Mouse (Mus musculus): ENCODE measurements at regions not wholly inside any gene's neighbourhood (a gene's known extent, or its start where the extent isn't known, plus 50 kb on each side); places are given as distances from the start of the nearest gene placed in this dataset.

DNA sequence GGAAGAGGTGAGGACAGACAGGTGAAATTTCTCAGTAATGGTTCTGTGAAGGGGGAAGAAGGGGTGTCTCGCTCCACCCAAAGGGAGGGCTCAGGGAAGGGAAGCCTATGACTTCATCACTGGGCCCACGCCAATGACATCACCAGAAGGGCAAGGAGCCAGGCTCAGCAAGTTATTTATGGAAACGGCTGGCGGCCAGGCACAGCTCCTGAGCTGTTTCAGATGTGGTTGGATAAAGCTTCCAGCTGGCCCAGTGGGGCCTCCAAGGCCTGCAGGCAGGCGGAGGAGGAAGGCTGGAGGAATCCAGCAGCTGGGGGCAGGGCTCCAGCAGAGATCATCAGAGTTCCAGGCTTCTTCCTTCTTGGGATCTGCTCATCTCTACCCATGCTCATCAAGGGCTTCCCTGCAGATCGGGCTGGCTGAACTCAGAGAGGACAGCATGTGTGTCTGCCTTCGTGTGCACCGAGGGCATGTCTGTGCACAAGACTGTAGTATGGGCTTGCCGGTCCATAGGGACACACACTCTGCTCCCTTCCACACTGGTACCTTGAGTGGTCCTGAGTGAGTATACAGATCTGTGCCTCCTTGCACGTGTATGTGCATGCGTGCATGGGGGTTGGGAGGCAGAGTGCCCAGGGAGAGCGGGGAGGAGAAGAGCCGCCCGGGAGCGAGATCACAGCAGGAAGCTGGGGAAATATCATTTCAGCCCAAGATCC is 131.6 kb upstream of the Sdk2 start:
- Histone ChIP-seq H3K4me1 (ENCODE audit: control insufficient read depth, insufficient read depth, low read length) (peaks cover 38% of the 10 kb centered on the region), H3K27me3 (ENCODE audit: control insufficient read depth, insufficient read depth, low read length) (no peaks in the 10 kb centered on the region), H3K36me3 (ENCODE audit: control insufficient read depth, insufficient read depth, low read length) (no peaks in the 10 kb centered on the region), H3K4me2 (replicated peaks; ENCODE audit: low read depth, low read length, severe bottlenecking) (peak overlapping the region; percentile 24), H3K4me3 (replicated peaks; ENCODE audit: low read length) (no peak overlapping the region), H3K27ac (replicated peaks; ENCODE audit: low read depth, low read length) (peak overlapping the region; percentile 63), H3K9ac (ENCODE audit: low read depth, low read length, severe bottlenecking) (no peak overlapping the region; the same call in 1 of the 2 replicates), H3K9me3 (ENCODE audit: control insufficient read depth, low read length) (no peaks in the 10 kb centered on the region)
- WGBS, result 23% methylated on average over 15 of the region's 15 CpGs
- no peak for TF ChIP-seq POLR2A (IDR thresholded peaks at IDR 0.05; ENCODE audit: borderline replicate concordance, extremely low read depth, insufficient read depth, insufficient read length)
- ATAC-seq (ENCODE audit: low FRiP score, low read depth), result peak; percentile 95
- DNase-seq (ENCODE audit: low spot score), result peak; percentile 97

GRCm38 (mm10) chr11:114195291-114195690 is 128.4 kb upstream of the Sdk2 start:
- no peak for TF ChIP-seq POLR2A (IDR thresholded peaks at IDR 0.05; ENCODE audit: borderline replicate concordance, extremely low read depth, insufficient read depth, insufficient read length)
- Histone ChIP-seq H3K27ac (replicated peaks; ENCODE audit: low read depth, low read length) (no peak overlapping the region), H3K9ac (ENCODE audit: low read depth, low read length, severe bottlenecking) (no peak overlapping the region), H3K9me3 (ENCODE audit: control insufficient read depth, low read length) (0 out of 2 replicates have a peak, but pooled peaks cover 4% of the 10 kb centered on the region), H3K36me3 (ENCODE audit: control insufficient read depth, insufficient read depth, low read length) (no peaks in the 10 kb centered on the region), H3K27me3 (ENCODE audit: control insufficient read depth, insufficient read depth, low read length) (no peaks in the 10 kb centered on the region), H3K4me2 (replicated peaks; ENCODE audit: low read depth, low read length, severe bottlenecking) (no peak overlapping the region), H3K4me3 (replicated peaks; ENCODE audit: low read length) (no peak overlapping the region), H3K4me1 (ENCODE audit: control insufficient read depth, insufficient read depth, low read length) (peaks cover 25% of the 10 kb centered on the region)
- 93% methylated on average over 2 of the region's 2 CpGs for WGBS
- no peak for ATAC-seq (ENCODE audit: low FRiP score, low read depth)
- no peak for DNase-seq (ENCODE audit: low spot score)

- Histone ChIP-seq H3K27me3 (ENCODE audit: control insufficient read depth, insufficient read depth, low read length) (no peaks in the 10 kb centered on the region), H3K4me3 (replicated peaks; ENCODE audit: low read length) (no peak overlapping the region), H3K27ac (replicated peaks; ENCODE audit: low read depth, low read length) (no peak overlapping the region), H3K9ac (ENCODE audit: low read depth, low read length, severe bottlenecking) (no peak overlapping the region), H3K4me1 (ENCODE audit: control insufficient read depth, insufficient read depth, low read length) (peaks cover 21% of the 10 kb centered on the region), H3K9me3 (ENCODE audit: control insufficient read depth, low read length) (0 out of 2 replicates have a peak, but pooled peaks cover 4% of the 10 kb centered on the region), H3K36me3 (ENCODE audit: control insufficient read depth, insufficient read depth, low read length) (no peaks in the 10 kb centered on the region), H3K4me2 (replicated peaks; ENCODE audit: low read depth, low read length, severe bottlenecking) (no peak overlapping the region)
- no peak for TF ChIP-seq POLR2A (IDR thresholded peaks at IDR 0.05; ENCODE audit: borderline replicate concordance, extremely low read depth, insufficient read depth, insufficient read length)
- 56% methylated on average over 16 of the region's 16 CpGs for WGBS
- no peak for ATAC-seq (ENCODE audit: low FRiP score, low read depth)
- no peak for DNase-seq (ENCODE audit: low spot score)
These were observed 127.3 kb upstream of the Sdk2 start for GRCm38 (mm10) chr11:114194055-114194706.

DNA sequence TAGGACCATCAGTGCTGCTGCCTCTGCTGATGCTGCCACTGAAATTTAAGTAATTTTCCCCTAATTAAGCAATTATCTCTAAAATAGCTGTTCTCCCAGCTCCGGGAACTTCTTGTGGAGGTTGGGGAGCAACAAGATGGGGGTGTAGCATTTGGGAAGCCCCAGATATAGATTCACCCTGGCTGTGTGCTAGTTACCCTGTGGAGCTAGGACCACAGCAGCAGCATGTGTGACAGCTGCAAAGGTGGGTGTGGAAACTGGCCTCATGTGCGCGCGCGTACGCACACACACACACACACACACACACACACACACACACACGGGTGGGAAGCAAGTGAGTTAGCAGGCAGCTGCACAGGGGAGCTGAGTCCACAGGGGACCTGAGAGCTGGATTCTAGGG is 126.2 kb upstream of the Sdk2 start:
- Histone ChIP-seq H3K9ac (ENCODE audit: low read depth, low read length, severe bottlenecking) (no peak overlapping the region), H3K27ac (replicated peaks; ENCODE audit: low read depth, low read length) (no peak overlapping the region), H3K4me1 (ENCODE audit: control insufficient read depth, insufficient read depth, low read length) (peaks cover 12% of the 10 kb centered on the region), H3K4me3 (replicated peaks; ENCODE audit: low read length) (no peak overlapping the region), H3K36me3 (ENCODE audit: control insufficient read depth, insufficient read depth, low read length) (no peaks in the 10 kb centered on the region), H3K27me3 (ENCODE audit: control insufficient read depth, insufficient read depth, low read length) (no peaks in the 10 kb centered on the region), H3K9me3 (ENCODE audit: control insufficient read depth, low read length) (0 out of 2 replicates have a peak, but pooled peaks cover 4% of the 10 kb centered on the region), H3K4me2 (replicated peaks; ENCODE audit: low read depth, low read length, severe bottlenecking) (no peak overlapping the region)
- no peak for ATAC-seq (ENCODE audit: low FRiP score, low read depth)
- 89% methylated on average over 7 of the region's 7 CpGs for WGBS
- TF ChIP-seq POLR2A (IDR thresholded peaks at IDR 0.05; ENCODE audit: borderline replicate concordance, extremely low read depth, insufficient read depth, insufficient read length), result no peak
- no peak for DNase-seq (ENCODE audit: low spot score)

DNA sequence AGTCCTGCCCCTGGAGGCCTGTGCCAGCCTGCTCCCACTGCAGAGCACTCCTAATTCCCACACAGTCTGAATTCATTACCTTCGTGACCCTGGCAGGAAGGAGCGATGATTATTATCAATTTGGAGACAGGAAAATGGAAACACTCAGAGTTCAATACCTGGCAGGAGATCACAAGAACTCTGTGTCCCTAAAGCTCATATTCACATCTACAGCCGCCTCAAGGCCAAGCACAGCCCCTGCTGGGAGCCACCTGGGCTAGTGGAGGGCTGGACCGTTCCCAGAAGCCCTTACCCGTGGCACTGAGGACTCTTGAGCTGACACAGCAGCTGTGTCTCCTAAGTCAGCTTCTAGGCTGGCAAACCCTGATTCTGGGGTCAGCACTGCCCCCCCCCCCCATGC is 124.8 kb upstream of the Sdk2 start:
- TF ChIP-seq POLR2A (IDR thresholded peaks at IDR 0.05; ENCODE audit: borderline replicate concordance, extremely low read depth, insufficient read depth, insufficient read length), result no peak
- H3K9me3 ChIP-seq (ENCODE audit: control insufficient read depth, low read length), result 0 out of 2 replicates have a peak, but pooled peaks cover 4% of the 10 kb centered on the region

More for the DNA sequence above, 124.8 kb upstream of the Sdk2 start:
- Histone ChIP-seq H3K4me1 (ENCODE audit: control insufficient read depth, insufficient read depth, low read length) (peaks cover 9% of the 10 kb centered on the region), H3K4me3 (replicated peaks; ENCODE audit: low read length) (no peak overlapping the region), H3K36me3 (ENCODE audit: control insufficient read depth, insufficient read depth, low read length) (no peaks in the 10 kb centered on the region), H3K4me2 (replicated peaks; ENCODE audit: low read depth, low read length, severe bottlenecking) (no peak overlapping the region), H3K27ac (replicated peaks; ENCODE audit: low read depth, low read length) (no peak overlapping the region), H3K27me3 (ENCODE audit: control insufficient read depth, insufficient read depth, low read length) (no peaks in the 10 kb centered on the region), H3K9ac (ENCODE audit: low read depth, low read length, severe bottlenecking) (no peak overlapping the region)
- WGBS, result 31% methylated on average over 5 of the region's 5 CpGs
- ATAC-seq (ENCODE audit: low FRiP score, low read depth), result no peak
- DNase-seq (ENCODE audit: low spot score), result no peak
